Mouse (Mus musculus): ENCODE data around the gene Sorbs2. TPM values are rescaled to one million over a fixed set of nuclear protein-coding genes. Genes with fewer than 3 reads are reported as not detected.

Gene Sorbs2
- 10 to 100 TPM; 32.8 to 80.8 TPM for total RNA-seq (2021)
- long read RNA-seq, experiment 1, partial matches to known transcripts: 3 of 12 reads
- long read RNA-seq, experiment 1, other reads (novel, unspliced or antisense): 9 of 12 reads
- long read RNA-seq, experiment 2, partial matches to known transcripts: 1 of 10 reads
- long read RNA-seq, experiment 2, other reads (novel, unspliced or antisense): 9 of 10 reads

- no peak for DNase-seq
- intact Hi-C loops (cut with DNase I): no loop called here
- Histone ChIP-seq H3K27ac (no peak within 1 kb of the TSS), H3K4me3 (no peak within 1 kb of the TSS)
- TF ChIP-seq CTCF (IDR thresholded peaks at IDR 0.05): no peak
Measured at GRCm38 (mm10) chr8:45507634-45508321, at the start of gene Sorbs2. TSS of gene Sorbs2 (plus strand) at chr8:45507788.

GRCm38 (mm10) chr8:45457874-45458273 is 49.7 kb upstream of the Sorbs2 start:
- DNase-seq: no peak
- TF ChIP-seq CTCF (IDR thresholded peaks at IDR 0.05): no peak
- intact Hi-C loops (cut with DNase I): no loop called here

GRCm38 (mm10) chr8:45469006-45469405 is 38.6 kb upstream of the Sorbs2 start:
- H3K4me3 ChIP-seq: no peak overlapping the region
- intact Hi-C loops (cut with DNase I): no loop called here
- DNase-seq: no peak

More at GRCm38 (mm10) chr8:45457874-45458273, 49.7 kb upstream of the Sorbs2 start:
- H3K4me3 ChIP-seq: no peak overlapping the region
- no peak overlapping the region for H3K27ac ChIP-seq

GRCm38 (mm10) chr8:45469507-45470178 is 37.9 kb upstream of the Sorbs2 start:
- no peak overlapping the region for H3K4me3 ChIP-seq
- TF ChIP-seq CTCF (IDR thresholded peaks at IDR 0.05): no peak
- peak; percentile 18 for DNase-seq
- intact Hi-C loops (cut with DNase I): no loop called here
- H3K27ac ChIP-seq: no peak overlapping the region

More at GRCm38 (mm10) chr8:45469006-45469405, 38.6 kb upstream of the Sorbs2 start:
- no peak for TF ChIP-seq CTCF (IDR thresholded peaks at IDR 0.05)
- no peak overlapping the region for H3K27ac ChIP-seq

- intact Hi-C loops (cut with DNase I): no loop called here
- Histone ChIP-seq H3K27ac (no peak overlapping the region), H3K4me3 (no peak overlapping the region)
- no peak for DNase-seq
- no peak for TF ChIP-seq CTCF (IDR thresholded peaks at IDR 0.05)
Measured at GRCm38 (mm10) chr8:45480886-45481285, 26.7 kb upstream of the Sorbs2 start.

GRCm38 (mm10) chr8:45486281-45486680 is 21.3 kb upstream of the Sorbs2 start:
- intact Hi-C loops (cut with DNase I): no loop called here
- Histone ChIP-seq H3K27ac (no peak overlapping the region), H3K4me3 (no peak overlapping the region)
- DNase-seq: no peak
- TF ChIP-seq CTCF (IDR thresholded peaks at IDR 0.05): no peak

GRCm38 (mm10) chr8:45503971-45504370 is 3.6 kb upstream of the Sorbs2 start:
- no peak overlapping the region for H3K4me3 ChIP-seq
- no peak for TF ChIP-seq CTCF (IDR thresholded peaks at IDR 0.05)
- intact Hi-C loops (cut with DNase I): no loop called here
- DNase-seq: peak; percentile 10
- no peak overlapping the region for H3K27ac ChIP-seq

- TF ChIP-seq CTCF (IDR thresholded peaks at IDR 0.05): no peak
- Histone ChIP-seq H3K27ac (no peak overlapping the region), H3K4me3 (no peak overlapping the region)
- intact Hi-C loops (cut with DNase I): no loop called here
- no peak for DNase-seq
Measured at GRCm38 (mm10) chr8:45506376-45506775, 1.2 kb upstream of the Sorbs2 start.

- Histone ChIP-seq H3K4me3 (no peak overlapping the region), H3K27ac (no peak overlapping the region)
- intact Hi-C loops (cut with DNase I): no loop called here
- no peak for TF ChIP-seq CTCF (IDR thresholded peaks at IDR 0.05)
- DNase-seq: no peak
Measured at GRCm38 (mm10) chr8:45507277-45507633, 333 bp upstream of the Sorbs2 start.

GRCm38 (mm10) chr8:45508521-45509104 is 1.0 kb downstream of the Sorbs2 start:
- intact Hi-C loops (cut with DNase I): no loop called here
- no peak for TF ChIP-seq CTCF (IDR thresholded peaks at IDR 0.05)
- H3K4me3 ChIP-seq: no peak overlapping the region
- DNase-seq: no peak
- H3K27ac ChIP-seq: no peak overlapping the region

- TF ChIP-seq CTCF (IDR thresholded peaks at IDR 0.05): no peak
- intact Hi-C loops (cut with DNase I): no loop called here
- H3K27ac ChIP-seq: no peak overlapping the region
- no peak for DNase-seq
- no peak overlapping the region for H3K4me3 ChIP-seq
Measured at GRCm38 (mm10) chr8:45512369-45512768, 4.8 kb downstream of the Sorbs2 start.

GRCm38 (mm10) chr8:45521595-45521994 is 14.0 kb downstream of the Sorbs2 start:
- intact Hi-C loops (cut with DNase I): no loop called here
- no peak for TF ChIP-seq CTCF (IDR thresholded peaks at IDR 0.05)
- H3K27ac ChIP-seq: no peak overlapping the region
- no peak overlapping the region for H3K4me3 ChIP-seq
- no peak for DNase-seq

- intact Hi-C loops (cut with DNase I): no loop called here
- Histone ChIP-seq H3K27ac (no peak overlapping the region), H3K4me3 (no peak overlapping the region)
- no peak for TF ChIP-seq CTCF (IDR thresholded peaks at IDR 0.05)
- DNase-seq: no peak
Measured at GRCm38 (mm10) chr8:45527708-45528107, 20.1 kb downstream of the Sorbs2 start.
